Mouse (Mus musculus) stomach, postnatal 0 days (tissue): ENCODE measurements around the gene 4933427I04Rik.

ENCODE experiments used
- CTCF ChIP-seq: IDR thresholded peaks from 2 replicates; pipeline ENCODE4 v1.5.1; 2016; ENCODE audit warnings: antibody characterized with exemption, low read depth, mild to moderate bottlenecking, moderate library complexity
- EP300 ChIP-seq: optimal IDR thresholded peaks from 2 replicates; pipeline ENCODE3; 2016; ENCODE audit warnings: antibody characterized with exemption

DNA sequence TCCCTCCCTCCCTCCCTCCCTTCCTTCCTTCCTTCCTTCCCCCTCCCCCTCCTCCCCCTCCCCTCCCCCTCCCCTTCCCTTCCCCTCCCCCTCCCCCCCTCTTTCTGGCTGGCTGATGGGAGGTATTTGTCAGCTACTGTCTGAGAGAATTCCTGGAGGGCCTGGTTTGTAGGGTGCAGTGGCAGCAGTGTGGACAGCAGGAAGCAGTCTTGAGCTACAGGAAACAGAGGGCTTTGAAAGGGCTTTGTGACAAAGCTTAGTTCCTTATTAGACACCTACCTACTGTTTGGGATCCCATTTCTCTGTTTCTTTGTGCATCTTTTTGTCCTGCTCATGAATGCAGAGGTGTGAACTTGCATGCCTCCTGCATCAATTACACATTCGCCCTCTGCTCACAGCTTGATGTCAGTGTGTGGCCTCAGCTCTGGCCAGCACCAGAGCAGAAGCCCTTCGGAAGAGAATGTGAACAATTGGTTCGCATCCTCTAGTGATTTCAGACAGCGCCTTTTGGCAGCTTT, 40.3 kb upstream of the 4933427I04Rik start:
- TF ChIP-seq EP300 = no peak
- peak; percentile 76 for TF ChIP-seq CTCF
